Mouse (Mus musculus) myocyte (in vitro differentiated cells): ENCODE data around the gene Slc22a12.

Experiments
- MYOG ChIP-seq, 3 experiments: IDR thresholded peaks; one replicate each; pipeline ENCODE4 v1.6.1; 2011; ENCODE audit warnings: control low read depth in 2 of 3, low read depth in 2 of 3, mild to moderate bottlenecking in 2 of 3; ENCODE audit not compliant: insufficient read length in 2 of 3, control insufficient read depth in 1 of 3, insufficient read depth in 1 of 3
- POLR2A ChIP-seq: IDR thresholded peaks from one replicate; pipeline ENCODE4 v1.6.1; 2011; ENCODE audit warnings: low read depth, mild to moderate bottlenecking, control low read depth, moderate library complexity; ENCODE audit not compliant: insufficient read length
- POLR2AphosphoS2 ChIP-seq: IDR thresholded peaks from one replicate; pipeline ENCODE4 v1.6.1; 2011; ENCODE audit warnings: low read depth, control low read depth; ENCODE audit not compliant: insufficient read length
- USF1 ChIP-seq: IDR thresholded peaks from one replicate; pipeline ENCODE4 v1.6.1; 2011; ENCODE audit warnings: low read depth, mild to moderate bottlenecking, control low read depth, moderate library complexity

GRCm38 (mm10) chr19:6518601-6519000 lies 24.2 kb downstream of the Slc22a12 start:
- no peak for TF ChIP-seq POLR2A
- TF ChIP-seq POLR2AphosphoS2 = no peak
- TF ChIP-seq MYOG (IDR thresholded peaks at IDR 0.05; ENCODE audit: control insufficient read depth in 1 of 3, insufficient read depth in 1 of 3, insufficient read length in 2 of 3, low read depth in 2 of 3) = no peak
- TF ChIP-seq USF1 = no peak
